Mouse (Mus musculus) embryonic fibroblast, embryonic 13.5 days (primary cell): ENCODE data around the gene Sema5b.

Experiments used
- CTCF ChIP-seq: IDR thresholded peaks from 2 replicates; pipeline ENCODE4 v1.5.1; 2011; ENCODE audit warnings: mild to moderate bottlenecking, control low read depth, low read length, moderate library complexity, borderline replicate concordance; ENCODE audit not compliant: insufficient read depth
- POLR2A ChIP-seq: IDR thresholded peaks from 2 replicates; pipeline ENCODE4 v1.6.1; 2011; ENCODE audit warnings: low read depth, mild to moderate bottlenecking, control low read depth, low read length, moderate library complexity

DNA sequence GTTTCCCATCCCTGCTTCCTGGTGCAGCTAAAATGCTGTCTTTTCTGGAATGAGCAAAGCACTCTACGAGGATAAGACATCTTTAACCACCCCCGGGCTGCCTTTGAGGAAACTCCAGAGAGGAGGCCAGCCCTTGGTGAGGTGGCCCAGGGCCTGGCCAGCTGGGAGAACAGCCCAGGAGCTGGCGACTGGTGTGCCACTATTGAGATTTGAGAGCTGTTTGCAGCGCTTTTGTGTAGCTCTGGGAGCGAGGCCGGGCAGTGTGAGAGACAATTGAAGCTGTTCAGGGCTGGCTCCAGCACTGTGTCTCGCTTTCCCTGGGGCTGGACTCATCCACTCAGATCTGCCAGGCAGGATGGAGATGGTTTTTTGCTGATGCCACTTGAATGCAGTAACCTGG, 40.4 kb downstream of the Sema5b start:
- no peak for TF ChIP-seq CTCF
- no peak for TF ChIP-seq POLR2A
